ENCODE assay signal across 8 mouse cellular contexts in genomic region chr3:103058207-103059157, GRCm38 (mm10). TPM values are rescaled to one million over a fixed set of nuclear protein-coding genes. Genes with fewer than 3 reads are reported as not detected.
DNase-seq lines count a peak whose midpoint lies in the region; ATAC-seq and TF ChIP-seq lines count a peak whose summit lies in the region.

Gene Nras, plus strand, starts transcription at chr3:103058285.

- no peaks in the 10 kb centered on the region for H3K4me1 ChIP-seq in bone marrow macrophage, adult 2 months (ENCODE audit: control insufficient read depth, insufficient read depth, low read length)
- no peaks in the 10 kb centered on the region for H3K4me1 ChIP-seq in embryonic fibroblast, embryonic 13.5 days (ENCODE audit: control insufficient read depth, insufficient read depth, low read length)
- 0 out of 2 replicates have a peak, but pooled peaks cover 4% of the 10 kb centered on the region for H3K4me1 ChIP-seq in heart, embryonic 10.5 days
- H3K4me1 ChIP-seq in kidney, embryonic 15.5 days, result peaks cover 6% of the 10 kb centered on the region; the same call in 1 of the 2 replicates

- no peaks in the 10 kb centered on the region for H3K9me3 ChIP-seq in heart, embryonic 10.5 days
- no peaks in the 10 kb centered on the region for H3K9me3 ChIP-seq in kidney, embryonic 15.5 days (replicated peaks)

- DNase-seq in A20 (ENCODE audit: low read depth, low spot score) (peak; percentile 94), liver (peak; percentile 94)
- peak; percentile 97 for DNase-seq in heart, embryonic 10.5 days (ENCODE audit: low spot score)
- DNase-seq in spleen, postnatal 4 days (ENCODE audit: low spot score in 2 of 2), result peak; percentile 91 to 97

- peak within 1 kb of the TSS; percentile 75 for H3K4me2 ChIP-seq in kidney, embryonic 15.5 days

- peak within 1 kb of the TSS; percentile 72 for H3K4me3 ChIP-seq in bone marrow macrophage, adult 2 months (ENCODE audit: insufficient read depth, low read length)
- H3K4me3 ChIP-seq in embryonic fibroblast, embryonic 13.5 days (ENCODE audit: insufficient read depth, low read length), result peak within 1 kb of the TSS; percentile 70
- H3K4me3 ChIP-seq in heart, embryonic 10.5 days, result peak within 1 kb of the TSS; percentile 85
- peak within 1 kb of the TSS; percentile 86 for H3K4me3 ChIP-seq in kidney, embryonic 15.5 days (replicated peaks)

- no peaks in the 10 kb centered on the region for H3K27me3 ChIP-seq in heart, embryonic 10.5 days (ENCODE audit: insufficient read depth, poor library complexity, severe bottlenecking)
- H3K27me3 ChIP-seq in kidney, embryonic 15.5 days, result no peaks in the 10 kb centered on the region

- H3K27ac ChIP-seq in bone marrow macrophage, adult 2 months (ENCODE audit: insufficient read depth, low read depth, low read length), result peak within 1 kb of the TSS; percentile 80
- peak within 1 kb of the TSS; percentile 98 for H3K27ac ChIP-seq in embryonic fibroblast, embryonic 13.5 days (ENCODE audit: insufficient read depth, low read length)
- peak within 1 kb of the TSS; percentile 98 for H3K27ac ChIP-seq in heart, embryonic 10.5 days
- H3K27ac ChIP-seq in kidney, embryonic 15.5 days, result peak within 1 kb of the TSS; percentile 98

- no peak for TF ChIP-seq CTCF in bone marrow macrophage, adult 2 months (IDR thresholded peaks at IDR 0.05; ENCODE audit: low read depth, low read length)
- TF ChIP-seq CTCF in embryonic fibroblast, embryonic 13.5 days (IDR thresholded peaks at IDR 0.05; ENCODE audit: borderline replicate concordance, insufficient read depth, low read length), result no peak

- H3K9ac ChIP-seq in kidney, embryonic 15.5 days, result peak within 1 kb of the TSS; percentile 89

- peaks cover 73% of the 10 kb centered on the region for H3K36me3 ChIP-seq in heart, embryonic 10.5 days
- H3K36me3 ChIP-seq in kidney, embryonic 15.5 days, result peaks cover 70% of the 10 kb centered on the region

- WGBS in heart, embryonic 10.5 days, result 4% methylated on average over 46 of the region's 46 CpGs
- 2% methylated on average over 46 of the region's 46 CpGs for WGBS in kidney, embryonic 15.5 days

- ATAC-seq in kidney, embryonic 15.5 days (replicated peaks; ENCODE audit: low FRiP score), result peak; percentile 96
- peak; percentile 91 for ATAC-seq in monocyte, adult 5-6 weeks (replicated peaks; ENCODE audit: insufficient number of reproducible peaks, low FRiP score, low TSS enrichment, poor library complexity, severe bottlenecking)

- TF ChIP-seq POLR2A in bone marrow macrophage, adult 2 months (IDR thresholded peaks at IDR 0.05; ENCODE audit: borderline replicate concordance, low read depth, low read length), result no peak
- no peak; the same call in 1 of the 2 replicates for TF ChIP-seq POLR2A in embryonic fibroblast, embryonic 13.5 days (IDR thresholded peaks at IDR 0.05; ENCODE audit: low read depth, low read length)

RNA-seq across cellular contexts. Expression of gene Nras, which starts in this region (rescaled TPM):
- 95.5 and 101 TPM in 2 replicates for polyA plus RNA-seq in bone marrow macrophage, adult 2 months (2012; ENCODE audit: insufficient read depth, insufficient read length, missing spikeins)
- 92.3 and 105 TPM in 2 replicates for polyA plus RNA-seq in embryonic fibroblast, embryonic 13.5 days (2011; ENCODE audit: insufficient read length, low read depth, missing spikeins)
- 109 and 122 TPM in 2 replicates for polyA plus RNA-seq in heart, embryonic 10.5 days (2016; fragmentation: Nextera tagmentation; extraction: Ambion mirVana)
- polyA plus RNA-seq in kidney, embryonic 15.5 days (2015; fragmentation: Nextera tagmentation; extraction: Ambion mirVana), result 107 and 111 TPM in 2 replicates
- total RNA-seq in monocyte, adult 5-6 weeks (2017), result 62.4 to 116 TPM (median 88.9 TPM) in 3 replicates

Comparison
In these comparisons a context has a peak if more than half of its experiments do, and no peak if none do; other contexts are left out.
1. Peak in every context shown above with its lines: DNase-seq, ATAC-seq, H3K4me3 ChIP-seq and H3K27ac ChIP-seq.